In genomic region chr9:33233699-33234131, GRCm38 (mm10) we compare ENCODE assay signal across 12 mouse cellular contexts.
DNase-seq lines count a peak whose midpoint lies in the region; ATAC-seq and TF ChIP-seq lines count a peak whose summit lies in the region.
"Had no signal": no experiment of that assay in that cellular context is flagged by ENCODE, and none has a peak within 500 bp of the region (broad histone marks: within the 10 kb centered on the region; RNA-seq: fewer than 3 reads in every experiment).

No protein-coding gene starts in this region.

- H3K9ac ChIP-seq in embryonic facial prominence, embryonic 14.5 days (ENCODE audit: low read depth, low read length), result no peak overlapping the region
- no peak overlapping the region for H3K9ac ChIP-seq in hindbrain, postnatal 0 days (replicated peaks; ENCODE audit: low read length)
- H3K9ac ChIP-seq: limb, embryonic 12.5 days had no signal

- H3K9me3 ChIP-seq in embryonic facial prominence, embryonic 14.5 days (ENCODE audit: control insufficient read depth, low read length), result no peaks in the 10 kb centered on the region
- no peaks in the 10 kb centered on the region for H3K9me3 ChIP-seq in hindbrain, postnatal 0 days (ENCODE audit: low read length)
- H3K9me3 ChIP-seq: limb, embryonic 12.5 days had no signal

- H3K36me3 ChIP-seq in embryonic facial prominence, embryonic 14.5 days (ENCODE audit: control insufficient read depth, insufficient read depth, low read length), result no peaks in the 10 kb centered on the region
- H3K36me3 ChIP-seq in hindbrain, postnatal 0 days (ENCODE audit: insufficient read depth, low read length), result no peaks in the 10 kb centered on the region
- H3K36me3 ChIP-seq: limb, embryonic 12.5 days had no signal

- no peak for ATAC-seq in embryonic facial prominence, embryonic 14.5 days (ENCODE audit: low read depth)
- ATAC-seq in hindbrain, postnatal 0 days, result no peak

- 24% methylated on average over 9 of the region's 9 CpGs for WGBS in embryonic facial prominence, embryonic 14.5 days
- WGBS in hindbrain, postnatal 0 days, result 11% methylated on average over 9 of the region's 9 CpGs

- H3K27ac ChIP-seq in embryonic facial prominence, embryonic 14.5 days (replicated peaks; ENCODE audit: low read depth, low read length), result no peak overlapping the region
- H3K27ac ChIP-seq in hindbrain, postnatal 0 days, result no peak overlapping the region
- H3K27ac ChIP-seq: limb, embryonic 12.5 days had no signal

- peak; percentile 21 for DNase-seq in embryo, embryonic 10 days (ENCODE audit: low spot score)
- DNase-seq in embryo, embryonic 10.5 days (ENCODE audit: low spot score), result no peak
- peak; percentile 45 for DNase-seq in R1 (ENCODE audit: low read depth, low spot score)
- DNase-seq in embryonic facial prominence, embryonic 14.5 days (ENCODE audit: low spot score), result peak; percentile 17
- DNase-seq in hindbrain, postnatal 0 days (ENCODE audit: low spot score), result no peak
- DNase-seq in frontal cortex, adult 2 months (ENCODE audit: extremely low spot score in 1 of 2, low spot score in 1 of 2), result no peak
- DNase-seq in right cerebral cortex, postnatal 4 days, result no peak
- DNase-seq in kidney, adult 11 months, result no peak
- DNase-seq: adrenal gland, adult 8-10 months; kidney, adult 8-10 months; lung, adult 2 months had no signal

- H3K4me2 ChIP-seq in embryonic facial prominence, embryonic 14.5 days (ENCODE audit: low read depth, low read length), result no peak overlapping the region
- H3K4me2 ChIP-seq in hindbrain, postnatal 0 days (ENCODE audit: low read depth, low read length), result 0 out of 2 replicates have a peak overlapping the region, but pooled peaks have one; percentile 10
- H3K4me2 ChIP-seq: limb, embryonic 12.5 days had no signal

- no peak overlapping the region for H3K4me3 ChIP-seq in embryonic facial prominence, embryonic 14.5 days (ENCODE audit: low read depth, low read length)
- H3K4me3 ChIP-seq in hindbrain, postnatal 0 days (ENCODE audit: low read length), result no peak overlapping the region
- H3K4me3 ChIP-seq: limb, embryonic 12.5 days had no signal

- no peaks in the 10 kb centered on the region for H3K27me3 ChIP-seq in embryonic facial prominence, embryonic 14.5 days (replicated peaks; ENCODE audit: control insufficient read depth, insufficient read depth, low read length)
- no peaks in the 10 kb centered on the region for H3K27me3 ChIP-seq in hindbrain, postnatal 0 days (ENCODE audit: insufficient read depth, low read length)
- H3K27me3 ChIP-seq: limb, embryonic 12.5 days had no signal

- no peak for TF ChIP-seq CTCF in hindbrain, postnatal 0 days (IDR thresholded peaks at IDR 0.05; ENCODE audit: low read depth)

- no peaks in the 10 kb centered on the region for H3K4me1 ChIP-seq in embryonic facial prominence, embryonic 14.5 days (ENCODE audit: control insufficient read depth, insufficient read depth, low read length)
- H3K4me1 ChIP-seq in hindbrain, postnatal 0 days (ENCODE audit: insufficient read depth, low read length), result no peaks in the 10 kb centered on the region

Comparison
In these comparisons a context has a peak if more than half of its experiments do, and no peak if none do; other contexts are left out.
1. DNase-seq: peak in embryo, embryonic 10 days (single experiment), R1 (single experiment) and embryonic facial prominence, embryonic 14.5 days (single experiment); none in embryo, embryonic 10.5 days (single experiment), hindbrain, postnatal 0 days (single experiment), frontal cortex, adult 2 months (0 of 2), right cerebral cortex, postnatal 4 days (single experiment) and kidney, adult 11 months (single experiment).